Mouse (Mus musculus) embryonic facial prominence, embryonic 12.5 days (tissue): ENCODE measurements around the gene Zfp617. TPM values are rescaled to one million over a fixed set of nuclear protein-coding genes. Genes with fewer than 3 reads are reported as not detected.
"Not testable (repeated sequence)": the region's sequence is repeated elsewhere in the genome, so short reads cannot be mapped to it uniquely, and the experiment has no call there.

Experiments
- ATAC-seq: fragments of 200-750 bp; cut with Nextera tagmentation; 2 replicates; pipeline ENCODE4 v1.8.0; 2017; ENCODE audit not compliant: insufficient number of reproducible peaks, insufficient read depth, low FRiP score, low TSS enrichment
- H3K27ac ChIP-seq: fragments of 300-500 bp; sonication (generic); 2 replicates; pipeline ENCODE4 v1.5.1; 2016; ENCODE audit warnings: mild to moderate bottlenecking
- H3K27me3 ChIP-seq: fragments of 300-500 bp; sonication (generic); 2 replicates; pipeline ENCODE4 v1.6.1; 2016; ENCODE audit warnings: mild to moderate bottlenecking, moderate library complexity
- H3K36me3 ChIP-seq: fragments of 300-500 bp; sonication (generic); 2 replicates; pipeline ENCODE4 v1.6.1; 2016; ENCODE audit warnings: mild to moderate bottlenecking
- H3K4me1 ChIP-seq: fragments of 300-500 bp; sonication (generic); 2 replicates; pipeline ENCODE4 v1.6.1; 2016
- H3K4me2 ChIP-seq: fragments of 300-500 bp; sonication (generic); replicated peaks from 2 replicates; pipeline ENCODE4 v1.6.1; 2016; ENCODE audit warnings: mild to moderate bottlenecking, moderate library complexity
- H3K4me3 ChIP-seq: fragments of 300-500 bp; sonication (generic); 2 replicates; pipeline ENCODE4 v1.5.1; 2016; ENCODE audit warnings: mild to moderate bottlenecking
- H3K9ac ChIP-seq: fragments of 300-500 bp; sonication (generic); 2 replicates; pipeline ENCODE4 v1.6.1; 2016; ENCODE audit warnings: mild to moderate bottlenecking, moderate library complexity
- H3K9me3 ChIP-seq: fragments of 300-500 bp; sonication (generic); 2 replicates; pipeline ENCODE4 v1.6.1; 2016; ENCODE audit warnings: mild to moderate bottlenecking, moderate library complexity
- WGBS: fragments of 180-500 bp; shearing (Covaris S2); methylation state at CpG from one replicate; pipeline ENCODE4 v1.1.7; 2016; 5-methylcytosine and 5-hydroxymethylcytosine counted together
- polyA plus RNA-seq: library from polyadenylated mRNA; unstranded; fragments of >200 nt; fragmentation: Nextera tagmentation; extraction: Ambion mirVana; gene quantifications from 2 replicates; pipeline ENCODE4 v1.2.1, GENCODE M21; 2016

Zfp617 gene
- polyA plus RNA-seq, 1 experiment from 2014 or later: 30.5 TPM

GRCm38 (mm10) chr8:71926551-71926950 is 18.1 kb downstream of the Zfp617 start:
- no peaks in the 10 kb centered on the region for H3K27me3 ChIP-seq
- no peak overlapping the region for H3K27ac ChIP-seq
- 99% methylated on average over 3 of the region's 3 CpGs for WGBS
- H3K4me1 ChIP-seq: peaks cover 7% of the 10 kb centered on the region
- H3K4me3 ChIP-seq: no peak overlapping the region
- no peak for ATAC-seq
- 0 out of 2 replicates have a peak, but pooled peaks cover 3% of the 10 kb centered on the region for H3K9me3 ChIP-seq
- peaks cover 26% of the 10 kb centered on the region for H3K36me3 ChIP-seq
- H3K9ac ChIP-seq: no peak overlapping the region
- H3K4me2 ChIP-seq: no peak overlapping the region

- H3K4me3 ChIP-seq: no peak overlapping the region
- no peak overlapping the region for H3K27ac ChIP-seq
- no peak overlapping the region for H3K4me2 ChIP-seq
- H3K4me1 ChIP-seq: peaks cover 7% of the 10 kb centered on the region
- no peak overlapping the region for H3K9ac ChIP-seq
- no peak for ATAC-seq
- no peaks in the 10 kb centered on the region for H3K27me3 ChIP-seq
- H3K36me3 ChIP-seq: peaks cover 30% of the 10 kb centered on the region
- H3K9me3 ChIP-seq: 0 out of 2 replicates have a peak, but pooled peaks cover 4% of the 10 kb centered on the region
Measured at GRCm38 (mm10) chr8:71927779-71928178, 19.3 kb downstream of the Zfp617 start.

- not testable (repeated sequence) for H3K27me3 ChIP-seq, H3K36me3 ChIP-seq, H3K4me1 ChIP-seq, H3K4me3 ChIP-seq, H3K9ac ChIP-seq, ATAC-seq, H3K27ac ChIP-seq, H3K4me2 ChIP-seq, H3K9me3 ChIP-seq
- 88% methylated on average over 2 of the region's 2 CpGs for WGBS
Measured at GRCm38 (mm10) chr8:71938037-71938436, 29.6 kb downstream of the Zfp617 start.

GRCm38 (mm10) chr8:71940293-71941208 is 32.1 kb downstream of the Zfp617 start:
- Histone ChIP-seq H3K36me3 (no peaks in the 10 kb centered on the region), H3K4me1 (no peaks in the 10 kb centered on the region), H3K27ac (no peak overlapping the region), H3K9me3 (no peaks in the 10 kb centered on the region), H3K4me3 (no peak overlapping the region), H3K9ac (no peak overlapping the region), H3K27me3 (no peaks in the 10 kb centered on the region), H3K4me2 (no peak overlapping the region)
- 82% methylated on average over 2 of the region's 2 CpGs for WGBS
- ATAC-seq: no peak

GRCm38 (mm10) chr8:71941776-71942175 is 33.3 kb downstream of the Zfp617 start:
- no peaks in the 10 kb centered on the region for H3K27me3 ChIP-seq
- H3K4me3 ChIP-seq: no peak overlapping the region
- H3K9me3 ChIP-seq: no peaks in the 10 kb centered on the region
- WGBS: 74% methylated on average over 1 of the region's 1 CpGs
- H3K4me2 ChIP-seq: no peak overlapping the region
- no peak overlapping the region for H3K27ac ChIP-seq
- no peak for ATAC-seq
- H3K36me3 ChIP-seq: no peaks in the 10 kb centered on the region
- H3K9ac ChIP-seq: no peak overlapping the region
- H3K4me1 ChIP-seq: no peaks in the 10 kb centered on the region

GRCm38 (mm10) chr8:71948624-71949023 is 40.2 kb downstream of the Zfp617 start:
- ATAC-seq: no peak
- peaks cover 10% of the 10 kb centered on the region; the same call in 1 of the 2 replicates for H3K4me1 ChIP-seq
- no peaks in the 10 kb centered on the region for H3K9me3 ChIP-seq
- no peak overlapping the region for H3K4me2 ChIP-seq
- H3K36me3 ChIP-seq: no peaks in the 10 kb centered on the region
- H3K9ac ChIP-seq: no peak overlapping the region
- H3K27ac ChIP-seq: no peak overlapping the region
- H3K4me3 ChIP-seq: no peak overlapping the region
- H3K27me3 ChIP-seq: no peaks in the 10 kb centered on the region
- 92% methylated on average over 5 of the region's 5 CpGs for WGBS

GRCm38 (mm10) chr8:71950482-71951221 is 42.2 kb downstream of the Zfp617 start, which contains the start of gene Zfp961:
Zfp961 (plus strand) TSS chr8:71951038.
- Histone ChIP-seq H3K9ac (peak within 1 kb of the TSS; percentile 61), H3K4me2 (peak within 1 kb of the TSS; percentile 62), H3K27ac (peak within 1 kb of the TSS; percentile 75), H3K27me3 (no peaks in the 10 kb centered on the region), H3K9me3 (no peaks in the 10 kb centered on the region), H3K4me1 (peaks cover 10% of the 10 kb centered on the region; the same call in 1 of the 2 replicates), H3K4me3 (peak within 1 kb of the TSS; percentile 59), H3K36me3 (peaks cover 16% of the 10 kb centered on the region)
- peak; percentile 99 for ATAC-seq
- 4% methylated on average over 34 of the region's 34 CpGs for WGBS

GRCm38 (mm10) chr8:71951436-71952161 is 43.2 kb downstream of the Zfp617 start:
- Histone ChIP-seq H3K4me3 (peak overlapping the region; percentile 59), H3K4me2 (peak overlapping the region; percentile 62), H3K27me3 (no peaks in the 10 kb centered on the region), H3K4me1 (peaks cover 10% of the 10 kb centered on the region; the same call in 1 of the 2 replicates), H3K36me3 (peaks cover 16% of the 10 kb centered on the region), H3K9ac (peak overlapping the region; percentile 61), H3K27ac (0 out of 2 replicates have a peak overlapping the region, but pooled peaks have one; percentile 30), H3K9me3 (no peaks in the 10 kb centered on the region)
- WGBS: 39% methylated on average over 13 of the region's 14 CpGs
- ATAC-seq: no peak

GRCm38 (mm10) chr8:71952489-71952888 is 44.1 kb downstream of the Zfp617 start:
- Histone ChIP-seq H3K36me3 (peaks cover 16% of the 10 kb centered on the region), H3K4me3 (no peak overlapping the region), H3K9ac (no peak overlapping the region), H3K27me3 (no peaks in the 10 kb centered on the region), H3K9me3 (no peaks in the 10 kb centered on the region), H3K4me1 (peaks cover 10% of the 10 kb centered on the region; the same call in 1 of the 2 replicates), H3K4me2 (peak overlapping the region; percentile 62; the same call in 1 of the 2 replicates), H3K27ac (no peak overlapping the region)
- 89% methylated on average over 1 of the region's 1 CpGs for WGBS
- ATAC-seq: no peak

- not testable (repeated sequence) for H3K9me3 ChIP-seq, H3K27me3 ChIP-seq, H3K27ac ChIP-seq, ATAC-seq, H3K4me2 ChIP-seq, H3K9ac ChIP-seq, H3K4me1 ChIP-seq, H3K4me3 ChIP-seq
- WGBS: 93% methylated on average over 16 of the region's 16 CpGs
- peaks cover 16% of the 10 kb centered on the region for H3K36me3 ChIP-seq
Measured at GRCm38 (mm10) chr8:71952961-71953700, 44.7 kb downstream of the Zfp617 start.

GRCm38 (mm10) chr8:71954666-71955065 is 46.2 kb downstream of the Zfp617 start:
- Histone ChIP-seq H3K36me3 (peaks cover 16% of the 10 kb centered on the region), H3K4me3 (no peak overlapping the region), H3K27ac (no peak overlapping the region), H3K4me2 (no peak overlapping the region), H3K9me3 (no peaks in the 10 kb centered on the region), H3K9ac (no peak overlapping the region), H3K27me3 (no peaks in the 10 kb centered on the region), H3K4me1 (peaks cover 10% of the 10 kb centered on the region; the same call in 1 of the 2 replicates)
- ATAC-seq: no peak
- WGBS: 96% methylated on average over 9 of the region's 9 CpGs
